Mouse (Mus musculus): Measurements from ENCODE around the gene Gm20219. TPM values are rescaled to one million over a fixed set of nuclear protein-coding genes. Genes with fewer than 3 reads are reported as not detected.

Gm20219 gene
- polyA plus RNA-seq, 1 experiment from 2014 or later = 1.4 TPM

DNA sequence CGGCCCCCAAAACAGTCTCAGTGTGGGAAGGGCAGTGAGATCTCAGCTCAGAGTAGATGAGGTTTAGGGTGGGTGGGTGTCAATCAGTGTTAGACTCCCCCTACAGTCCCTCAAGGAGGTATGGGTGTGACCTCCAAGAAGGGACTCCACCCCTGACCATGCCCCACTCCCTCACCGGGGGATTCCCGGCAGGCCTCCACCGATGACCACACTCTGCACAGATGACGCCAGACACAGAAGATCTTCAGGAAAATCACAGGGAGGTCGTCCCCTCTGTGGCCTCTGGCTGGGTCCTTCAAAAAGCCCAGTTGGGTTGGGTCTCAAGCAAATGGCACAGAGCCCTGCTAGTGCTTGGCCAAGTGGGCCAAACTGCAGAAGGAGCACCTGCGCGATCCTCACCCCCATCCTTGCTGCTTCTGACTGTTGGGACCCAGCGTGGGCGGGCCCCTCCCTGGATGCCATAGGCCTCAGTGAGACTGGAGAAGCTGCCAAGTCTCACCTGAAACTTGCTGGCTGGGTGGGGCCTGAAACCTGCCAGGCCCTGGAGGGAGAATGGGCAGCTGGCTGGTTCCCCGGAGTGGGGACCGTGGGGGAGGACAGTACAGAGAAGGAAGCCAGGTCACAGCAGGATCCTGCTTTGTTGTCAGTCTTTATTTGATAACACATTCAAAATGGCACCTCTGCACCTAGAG, 3.3 kb downstream of the Gm20219 start:
- Histone ChIP-seq H3K27ac (peak overlapping the region; percentile 97), H3K4me2 (no peak overlapping the region), H3K9me3 (no peaks in the 10 kb centered on the region), H3K4me3 (replicated peaks) (no peak overlapping the region), H3K4me1 (peaks cover 52% of the 10 kb centered on the region), H3K27me3 (no peaks in the 10 kb centered on the region), H3K36me3 (replicated peaks) (no peaks in the 10 kb centered on the region), H3K9ac (no peak overlapping the region)
- ATAC-seq (ENCODE audit: low FRiP score) = no peak
- WGBS = 83% methylated on average over 12 of the region's 12 CpGs

DNA sequence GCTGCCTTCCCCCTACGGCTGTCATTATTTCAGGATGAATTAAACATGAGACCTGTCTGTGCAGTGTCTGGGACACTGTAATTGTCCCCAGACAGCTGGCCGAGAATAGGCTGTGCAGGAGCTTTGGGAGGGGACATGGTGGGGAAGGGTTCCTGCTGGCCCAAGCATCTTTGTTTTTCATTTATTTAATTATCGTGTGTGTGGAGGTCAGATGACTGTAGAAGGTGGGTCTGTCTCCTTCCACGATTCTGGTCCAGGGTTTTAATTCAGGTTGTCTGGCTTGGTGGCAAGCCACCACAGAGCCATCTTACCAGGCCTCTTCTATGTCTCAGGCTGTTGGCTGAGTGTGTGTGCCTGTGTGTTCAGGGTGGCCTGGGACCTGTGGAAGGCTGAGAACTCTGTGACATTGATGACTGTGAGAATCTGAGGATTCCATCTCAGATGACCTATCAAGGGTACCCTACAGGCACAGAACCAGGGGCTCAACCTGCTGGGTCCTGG, 5.5 kb downstream of the Gm20219 start:
- WGBS = 31% methylated on average over 4 of the region's 4 CpGs

GRCm38 (mm10) chr17:56547846-56548604, 6.2 kb downstream of the Gm20219 start:
- peak overlapping the region; percentile 76 for H3K27ac ChIP-seq
- 68% methylated on average over 9 of the region's 9 CpGs for WGBS
- no peak for ATAC-seq (ENCODE audit: low FRiP score)
- H3K9ac ChIP-seq = no peak overlapping the region
- H3K9me3 ChIP-seq = no peaks in the 10 kb centered on the region
- no peaks in the 10 kb centered on the region for H3K27me3 ChIP-seq
- no peaks in the 10 kb centered on the region for H3K36me3 ChIP-seq (replicated peaks)
- no peak overlapping the region for H3K4me3 ChIP-seq (replicated peaks)
- H3K4me2 ChIP-seq = no peak overlapping the region
- H3K4me1 ChIP-seq = peaks cover 55% of the 10 kb centered on the region

More for the DNA sequence above, 5.5 kb downstream of the Gm20219 start:
- Histone ChIP-seq H3K4me2 (no peak overlapping the region), H3K9me3 (no peaks in the 10 kb centered on the region), H3K9ac (no peak overlapping the region), H3K36me3 (replicated peaks) (no peaks in the 10 kb centered on the region), H3K4me1 (peaks cover 54% of the 10 kb centered on the region), H3K27me3 (no peaks in the 10 kb centered on the region), H3K4me3 (replicated peaks) (no peak overlapping the region), H3K27ac (peak overlapping the region; percentile 76)
- no peak for ATAC-seq (ENCODE audit: low FRiP score)

GRCm38 (mm10) chr17:56547116-56547845, 6.9 kb downstream of the Gm20219 start:
- Histone ChIP-seq H3K4me3 (replicated peaks) (no peak overlapping the region), H3K4me2 (no peak overlapping the region), H3K4me1 (peaks cover 57% of the 10 kb centered on the region), H3K36me3 (replicated peaks) (no peaks in the 10 kb centered on the region), H3K27ac (peak overlapping the region; percentile 59), H3K9me3 (no peaks in the 10 kb centered on the region), H3K27me3 (no peaks in the 10 kb centered on the region), H3K9ac (no peak overlapping the region)
- WGBS = 60% methylated on average over 17 of the region's 17 CpGs
- no peak for ATAC-seq (ENCODE audit: low FRiP score)

DNA sequence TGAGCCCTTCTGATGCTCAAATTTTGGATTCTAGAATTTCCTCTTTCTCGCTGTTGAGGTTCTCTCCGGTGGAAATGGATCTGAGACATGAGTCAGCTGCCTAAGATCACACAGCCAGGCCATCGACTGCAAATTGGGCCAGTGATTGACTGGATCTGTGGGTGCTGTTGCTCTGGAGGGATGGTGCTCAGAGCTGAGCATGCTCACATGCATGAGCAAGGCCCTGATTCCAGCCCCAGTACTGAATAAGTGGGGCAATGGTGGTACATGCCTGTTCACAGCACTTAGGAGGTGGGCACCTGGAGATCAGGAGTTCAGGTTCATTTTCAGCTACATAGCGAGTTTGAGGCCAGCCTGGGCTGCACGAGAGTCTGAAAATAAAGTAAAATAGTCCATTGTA, 7.6 kb downstream of the Gm20219 start:
- 88% methylated on average over 5 of the region's 5 CpGs for WGBS
- no peaks in the 10 kb centered on the region for H3K27me3 ChIP-seq
- peaks cover 50% of the 10 kb centered on the region for H3K4me1 ChIP-seq
- H3K4me2 ChIP-seq = no peak overlapping the region
- no peak overlapping the region for H3K9ac ChIP-seq
- no peak for ATAC-seq (ENCODE audit: low FRiP score)
- no peak overlapping the region for H3K4me3 ChIP-seq (replicated peaks)
- H3K36me3 ChIP-seq (replicated peaks) = no peaks in the 10 kb centered on the region
- H3K9me3 ChIP-seq = no peaks in the 10 kb centered on the region
- peak overlapping the region; percentile 59 for H3K27ac ChIP-seq

GRCm38 (mm10) chr17:56545945-56546344, 8.2 kb downstream of the Gm20219 start:
- no peaks in the 10 kb centered on the region for H3K9me3 ChIP-seq
- H3K9ac ChIP-seq = no peak overlapping the region
- no peak overlapping the region for H3K4me2 ChIP-seq
- no peak overlapping the region for H3K4me3 ChIP-seq (replicated peaks)
- ATAC-seq (ENCODE audit: low FRiP score) = no peak
- H3K4me1 ChIP-seq = peaks cover 44% of the 10 kb centered on the region
- no peaks in the 10 kb centered on the region for H3K27me3 ChIP-seq
- 0 out of 2 replicates have a peak overlapping the region, but pooled peaks have one; percentile 15 for H3K27ac ChIP-seq
- H3K36me3 ChIP-seq (replicated peaks) = no peaks in the 10 kb centered on the region
- WGBS = 87% methylated on average over 1 of the region's 1 CpGs

DNA sequence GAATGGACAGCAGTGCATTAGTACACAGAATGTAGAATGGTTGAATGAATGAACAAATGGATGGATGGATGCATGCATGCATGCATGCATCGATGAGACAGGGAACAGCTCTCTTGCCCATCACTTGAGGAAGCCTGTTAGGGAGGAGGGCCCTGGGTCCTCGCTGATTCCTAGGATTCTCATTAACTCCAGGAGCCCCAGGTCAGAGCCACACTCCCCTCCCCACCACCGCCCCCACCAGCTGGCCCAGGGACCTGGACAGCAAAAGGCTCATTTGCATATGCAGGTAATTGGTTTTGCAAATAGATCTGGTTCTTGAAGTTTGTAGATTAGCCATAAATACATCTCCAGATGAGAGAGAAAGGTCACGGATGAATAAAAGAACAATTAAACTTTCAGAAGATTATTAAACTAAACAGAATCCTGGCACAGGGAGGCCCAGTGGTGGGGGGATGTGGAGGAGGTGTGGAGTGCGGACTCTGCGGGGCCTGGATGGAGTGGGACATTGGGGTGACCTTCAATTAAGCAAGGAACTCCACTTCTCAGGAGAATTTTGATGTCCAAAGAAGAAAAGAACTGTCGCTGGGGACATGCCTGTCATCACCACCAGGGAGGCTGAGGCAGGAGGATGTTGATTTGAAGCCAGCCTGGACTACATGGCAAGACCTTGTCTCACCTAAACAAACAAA, 9.3 kb downstream of the Gm20219 start:
- H3K4me1 ChIP-seq = peaks cover 45% of the 10 kb centered on the region

DNA sequence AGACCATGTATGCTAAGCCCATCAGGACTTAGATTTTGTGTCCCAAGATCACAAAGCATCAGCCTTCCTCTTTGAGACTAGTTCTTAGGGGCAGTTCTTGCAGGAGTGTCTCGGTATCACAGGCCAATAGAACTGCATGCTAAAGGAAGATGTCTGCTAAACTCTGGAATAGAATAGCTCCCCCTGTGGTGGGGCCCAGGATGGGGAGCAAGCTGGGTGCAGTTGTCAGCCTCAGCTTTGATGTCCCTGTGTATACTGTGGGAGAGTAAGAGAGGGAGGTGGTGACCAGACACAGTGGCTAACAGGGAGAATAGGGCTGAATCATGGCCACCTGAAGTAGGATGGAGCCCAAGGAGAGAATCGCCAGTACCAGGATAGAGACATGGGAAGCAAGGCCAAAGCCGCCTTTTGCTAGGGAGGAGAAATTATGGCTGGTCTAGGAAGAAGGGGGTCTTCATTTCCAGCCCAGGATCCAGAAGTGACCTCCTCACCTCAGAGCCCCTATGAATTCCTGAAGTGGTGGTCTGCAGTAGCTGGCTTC, 10.4 kb downstream of the Gm20219 start:
- peak overlapping the region; percentile 77; the same call in 1 of the 2 replicates for H3K27ac ChIP-seq
- no peak overlapping the region for H3K4me3 ChIP-seq (replicated peaks)
- H3K9ac ChIP-seq = no peak overlapping the region
- H3K27me3 ChIP-seq = no peaks in the 10 kb centered on the region
- no peaks in the 10 kb centered on the region for H3K36me3 ChIP-seq (replicated peaks)
- H3K9me3 ChIP-seq = no peaks in the 10 kb centered on the region
- H3K4me2 ChIP-seq = no peak overlapping the region
- peaks cover 47% of the 10 kb centered on the region for H3K4me1 ChIP-seq
- no peak for ATAC-seq (ENCODE audit: low FRiP score)
- WGBS = 87% methylated on average over 3 of the region's 3 CpGs

More for the DNA sequence above, 9.3 kb downstream of the Gm20219 start:
- no peak overlapping the region for H3K4me2 ChIP-seq
- WGBS = 78% methylated on average over 7 of the region's 7 CpGs
- H3K27me3 ChIP-seq = no peaks in the 10 kb centered on the region
- ATAC-seq (ENCODE audit: low FRiP score) = no peak
- no peaks in the 10 kb centered on the region for H3K9me3 ChIP-seq
- no peak overlapping the region for H3K4me3 ChIP-seq (replicated peaks)
- H3K9ac ChIP-seq = no peak overlapping the region
- H3K36me3 ChIP-seq (replicated peaks) = no peaks in the 10 kb centered on the region
- H3K27ac ChIP-seq = no peak overlapping the region

DNA sequence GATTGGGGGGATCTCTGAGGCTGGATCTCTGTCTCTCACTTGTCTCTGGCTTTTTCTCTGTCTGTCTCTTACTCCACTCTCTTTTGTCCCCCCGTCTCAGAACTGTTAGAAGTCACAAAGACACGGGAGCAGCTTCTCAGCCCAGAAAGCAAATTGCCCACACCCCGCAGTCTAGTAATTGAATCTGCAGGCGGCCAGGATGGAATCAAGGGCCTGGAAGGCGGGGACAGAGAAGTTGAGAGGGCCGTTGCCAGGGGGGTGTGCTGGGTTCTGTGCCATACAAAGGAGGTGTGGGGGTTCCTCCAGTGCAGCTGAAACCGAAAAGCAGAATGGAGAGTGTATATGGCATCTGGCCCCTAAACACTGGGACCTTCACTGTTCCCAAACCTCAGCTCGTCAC, 11.5 kb downstream of the Gm20219 start:
- H3K36me3 ChIP-seq (replicated peaks) = no peaks in the 10 kb centered on the region
- no peaks in the 10 kb centered on the region for H3K27me3 ChIP-seq
- 20% methylated on average over 8 of the region's 8 CpGs for WGBS
- peaks cover 47% of the 10 kb centered on the region for H3K4me1 ChIP-seq
- H3K9ac ChIP-seq = no peak overlapping the region
- no peaks in the 10 kb centered on the region for H3K9me3 ChIP-seq
- H3K27ac ChIP-seq = peak overlapping the region; percentile 77
- 0 out of 2 replicates have a peak, but pooled peaks have one; percentile 18 for ATAC-seq (ENCODE audit: low FRiP score)
- no peak overlapping the region for H3K4me2 ChIP-seq
- no peak overlapping the region for H3K4me3 ChIP-seq (replicated peaks)

GRCm38 (mm10) chr17:56540562-56540975, 13.6 kb downstream of the Gm20219 start:
- ATAC-seq (ENCODE audit: low FRiP score) = no peak
- WGBS = 59% methylated on average over 6 of the region's 6 CpGs
- no peak overlapping the region for H3K4me2 ChIP-seq
- H3K9me3 ChIP-seq = no peaks in the 10 kb centered on the region
- H3K27ac ChIP-seq = no peak overlapping the region
- no peaks in the 10 kb centered on the region for H3K27me3 ChIP-seq
- no peaks in the 10 kb centered on the region for H3K36me3 ChIP-seq (replicated peaks)
- H3K4me3 ChIP-seq (replicated peaks) = no peak overlapping the region
- H3K4me1 ChIP-seq = peaks cover 55% of the 10 kb centered on the region
- H3K9ac ChIP-seq = no peak overlapping the region

- Histone ChIP-seq H3K4me3 (replicated peaks) (no peak overlapping the region), H3K9ac (no peak overlapping the region), H3K9me3 (no peaks in the 10 kb centered on the region), H3K4me2 (no peak overlapping the region), H3K27ac (peak overlapping the region; percentile 74), H3K36me3 (replicated peaks) (no peaks in the 10 kb centered on the region), H3K27me3 (no peaks in the 10 kb centered on the region), H3K4me1 (peaks cover 57% of the 10 kb centered on the region)
- 5% methylated on average over 8 of the region's 8 CpGs for WGBS
- ATAC-seq (ENCODE audit: low FRiP score) = peak; percentile 62
Measured at GRCm38 (mm10) chr17:56537912-56538311, 16.3 kb downstream of the Gm20219 start.

Measured in forebrain, embryonic 12.5 days (tissue).